Mouse (Mus musculus) midbrain, embryonic 13.5 days (tissue): ENCODE data around the gene Srm. TPM values are rescaled to one million over a fixed set of nuclear protein-coding genes. Genes with fewer than 3 reads are reported as not detected.
A peak's percentile ranks its signal among the peaks of the same experiment; 100 is the strongest.

ENCODE experiments used
- ATAC-seq: fragments of 200-750 bp; cut with Nextera tagmentation; 2 replicates; pipeline ENCODE4 v1.8.0; 2017; ENCODE audit warnings: mild to moderate bottlenecking, moderate TSS enrichment, moderate library complexity
- H3K27ac ChIP-seq: fragments of 300-500 bp; sonication (generic); 2 replicates; pipeline ENCODE4 v1.5.1; 2015; ENCODE audit warnings: inconsistent platforms, mild to moderate bottlenecking, moderate library complexity
- H3K27me3 ChIP-seq: fragments of 300-500 bp; sonication (generic); 2 replicates; pipeline ENCODE4 v1.6.1; 2015; ENCODE audit warnings: mild to moderate bottlenecking, inconsistent platforms
- H3K36me3 ChIP-seq: fragments of 300-500 bp; sonication (generic); 2 replicates; pipeline ENCODE4 v1.6.1; 2015; ENCODE audit warnings: mild to moderate bottlenecking, inconsistent platforms
- H3K4me1 ChIP-seq: fragments of 300-500 bp; sonication (generic); replicated peaks from 2 replicates; pipeline ENCODE4 v1.6.1; 2015; ENCODE audit warnings: inconsistent platforms
- H3K4me2 ChIP-seq: fragments of 300-500 bp; sonication (generic); replicated peaks from 2 replicates; pipeline ENCODE4 v1.6.1; 2015; ENCODE audit warnings: moderate library complexity, mild to moderate bottlenecking, inconsistent platforms
- H3K4me3 ChIP-seq: fragments of 300-500 bp; sonication (generic); replicated peaks from 2 replicates; pipeline ENCODE4 v1.5.1; 2015; ENCODE audit warnings: mild to moderate bottlenecking, inconsistent platforms
- H3K9ac ChIP-seq: fragments of 300-500 bp; sonication (generic); replicated peaks from 2 replicates; pipeline ENCODE4 v1.6.1; 2015; ENCODE audit warnings: mild to moderate bottlenecking, inconsistent platforms
- H3K9me3 ChIP-seq: fragments of 300-500 bp; sonication (generic); 2 replicates; pipeline ENCODE4 v1.6.1; 2016; ENCODE audit warnings: mild to moderate bottlenecking, inconsistent platforms
- WGBS: fragments of 180-500 bp; shearing (Covaris S2); methylation state at CpG from one replicate; pipeline ENCODE4 v1.1.7; 2015; 5-methylcytosine and 5-hydroxymethylcytosine counted together
- polyA plus RNA-seq: library from polyadenylated mRNA; unstranded; fragments of >200 nt; fragmentation: Nextera tagmentation; extraction: Ambion mirVana; gene quantifications from 2 replicates; pipeline ENCODE4 v1.2.1, GENCODE M21; 2015

The Srm gene
- polyA plus RNA-seq, 1 experiment from 2014 or later, result 128 TPM

GRCm38 (mm10) chr4:148603376-148604139 is 12.3 kb downstream of the Srm start:
- Histone ChIP-seq H3K4me1 (no peaks in the 10 kb centered on the region), H3K4me2 (no peak overlapping the region), H3K36me3 (peaks cover 17% of the 10 kb centered on the region), H3K27ac (no peak overlapping the region), H3K4me3 (no peak overlapping the region), H3K9me3 (no peaks in the 10 kb centered on the region), H3K9ac (no peak overlapping the region), H3K27me3 (no peaks in the 10 kb centered on the region)
- ATAC-seq, result no peak
- WGBS, result 72% methylated on average over 10 of the region's 10 CpGs

GRCm38 (mm10) chr4:148604141-148604540 is 12.8 kb downstream of the Srm start:
- H3K27me3 ChIP-seq, result no peaks in the 10 kb centered on the region
- H3K4me2 ChIP-seq, result no peak overlapping the region
- 83% methylated on average over 7 of the region's 7 CpGs for WGBS
- no peak overlapping the region for H3K27ac ChIP-seq
- peaks cover 14% of the 10 kb centered on the region; the same call in 1 of the 2 replicates for H3K36me3 ChIP-seq
- H3K9me3 ChIP-seq, result no peaks in the 10 kb centered on the region
- ATAC-seq, result no peak
- no peak overlapping the region for H3K9ac ChIP-seq
- no peaks in the 10 kb centered on the region for H3K4me1 ChIP-seq
- no peak overlapping the region for H3K4me3 ChIP-seq

- Histone ChIP-seq H3K27me3 (no peaks in the 10 kb centered on the region), H3K4me2 (no peak overlapping the region), H3K27ac (no peak overlapping the region), H3K4me3 (no peak overlapping the region), H3K4me1 (no peaks in the 10 kb centered on the region), H3K36me3 (peaks cover 14% of the 10 kb centered on the region), H3K9me3 (no peaks in the 10 kb centered on the region), H3K9ac (no peak overlapping the region)
- ATAC-seq, result peak; percentile 59; the same call in 1 of the 2 replicates
- 93% methylated on average over 3 of the region's 3 CpGs for WGBS
These were observed 13.3 kb downstream of the Srm start for GRCm38 (mm10) chr4:148604541-148605165.

GRCm38 (mm10) chr4:148607758-148608157 is 16.5 kb downstream of the Srm start:
- peaks cover 29% of the 10 kb centered on the region for H3K36me3 ChIP-seq
- ATAC-seq, result no peak
- 26% methylated on average over 5 of the region's 5 CpGs for WGBS
- H3K4me2 ChIP-seq, result no peak overlapping the region
- H3K4me3 ChIP-seq, result no peak overlapping the region
- no peak overlapping the region for H3K9ac ChIP-seq
- H3K27me3 ChIP-seq, result no peaks in the 10 kb centered on the region
- H3K4me1 ChIP-seq, result no peaks in the 10 kb centered on the region
- H3K9me3 ChIP-seq, result no peaks in the 10 kb centered on the region
- no peak overlapping the region; the same call in 1 of the 2 replicates for H3K27ac ChIP-seq

GRCm38 (mm10) chr4:148609805-148610204 is 18.5 kb downstream of the Srm start:
- Histone ChIP-seq H3K9me3 (no peaks in the 10 kb centered on the region), H3K9ac (no peak overlapping the region), H3K4me1 (peaks cover 4% of the 10 kb centered on the region; the same call in 1 of the 2 replicates), H3K27ac (no peak overlapping the region), H3K27me3 (no peaks in the 10 kb centered on the region), H3K4me3 (no peak overlapping the region), H3K4me2 (no peak overlapping the region), H3K36me3 (peaks cover 47% of the 10 kb centered on the region)
- 87% methylated on average over 5 of the region's 5 CpGs for WGBS
- ATAC-seq, result no peak

GRCm38 (mm10) chr4:148610631-148611364 is 19.5 kb downstream of the Srm start:
- Histone ChIP-seq H3K4me2 (no peak overlapping the region), H3K27ac (no peak overlapping the region), H3K27me3 (no peaks in the 10 kb centered on the region), H3K9ac (no peak overlapping the region), H3K4me1 (peaks cover 4% of the 10 kb centered on the region; the same call in 1 of the 2 replicates), H3K4me3 (no peak overlapping the region), H3K36me3 (peaks cover 57% of the 10 kb centered on the region), H3K9me3 (no peaks in the 10 kb centered on the region)
- WGBS, result 78% methylated on average over 5 of the region's 5 CpGs
- no peak for ATAC-seq

GRCm38 (mm10) chr4:148612557-148612956 is 21.3 kb downstream of the Srm start:
- Histone ChIP-seq H3K36me3 (peaks cover 67% of the 10 kb centered on the region), H3K27ac (no peak overlapping the region)
- WGBS, result 74% methylated on average over 4 of the region's 4 CpGs

GRCm38 (mm10) chr4:148613738-148614137 is 22.4 kb downstream of the Srm start:
- no peak overlapping the region for H3K4me3 ChIP-seq
- no peak overlapping the region for H3K27ac ChIP-seq
- H3K4me1 ChIP-seq, result peaks cover 4% of the 10 kb centered on the region; the same call in 1 of the 2 replicates
- no peaks in the 10 kb centered on the region for H3K9me3 ChIP-seq
- 0 out of 2 replicates have a peak, but pooled peaks have one; percentile 34 for ATAC-seq
- no peaks in the 10 kb centered on the region for H3K27me3 ChIP-seq
- peaks cover 73% of the 10 kb centered on the region for H3K36me3 ChIP-seq
- no peak overlapping the region for H3K9ac ChIP-seq
- no peak overlapping the region for H3K4me2 ChIP-seq
- WGBS, result 69% methylated on average over 9 of the region's 9 CpGs

More at GRCm38 (mm10) chr4:148612557-148612956, 21.3 kb downstream of the Srm start:
- Histone ChIP-seq H3K9ac (no peak overlapping the region), H3K9me3 (no peaks in the 10 kb centered on the region), H3K4me1 (peaks cover 4% of the 10 kb centered on the region; the same call in 1 of the 2 replicates), H3K27me3 (no peaks in the 10 kb centered on the region), H3K4me3 (no peak overlapping the region), H3K4me2 (no peak overlapping the region)
- no peak for ATAC-seq

- peaks cover 18% of the 10 kb centered on the region for H3K4me1 ChIP-seq
- no peak overlapping the region for H3K9ac ChIP-seq
- H3K9me3 ChIP-seq, result no peaks in the 10 kb centered on the region
- ATAC-seq, result no peak
- 90% methylated on average over 1 of the region's 1 CpGs for WGBS
- H3K4me2 ChIP-seq, result no peak overlapping the region
- no peak overlapping the region for H3K27ac ChIP-seq
- peaks cover 91% of the 10 kb centered on the region for H3K36me3 ChIP-seq
- no peaks in the 10 kb centered on the region for H3K27me3 ChIP-seq
- no peak overlapping the region for H3K4me3 ChIP-seq
These were observed 28.5 kb downstream of the Srm start for GRCm38 (mm10) chr4:148619805-148620204.

GRCm38 (mm10) chr4:148620718-148621117 is 29.4 kb downstream of the Srm start:
- Histone ChIP-seq H3K27me3 (no peaks in the 10 kb centered on the region), H3K9ac (no peak overlapping the region), H3K27ac (no peak overlapping the region), H3K4me2 (no peak overlapping the region), H3K4me3 (no peak overlapping the region), H3K4me1 (peaks cover 27% of the 10 kb centered on the region), H3K9me3 (no peaks in the 10 kb centered on the region), H3K36me3 (peaks cover 86% of the 10 kb centered on the region)
- 94% methylated on average over 1 of the region's 1 CpGs for WGBS
- ATAC-seq, result no peak

GRCm38 (mm10) chr4:148622485-148622884 is 31.2 kb downstream of the Srm start:
- Histone ChIP-seq H3K27me3 (no peaks in the 10 kb centered on the region), H3K9ac (no peak overlapping the region), H3K4me3 (no peak overlapping the region), H3K4me1 (peaks cover 32% of the 10 kb centered on the region), H3K27ac (no peak overlapping the region), H3K36me3 (peaks cover 69% of the 10 kb centered on the region), H3K4me2 (no peak overlapping the region), H3K9me3 (no peaks in the 10 kb centered on the region)
- ATAC-seq, result no peak
- WGBS, result 95% methylated on average over 4 of the region's 4 CpGs

- ATAC-seq, result no peak
- Histone ChIP-seq H3K27ac (no peak overlapping the region), H3K36me3 (peaks cover 63% of the 10 kb centered on the region), H3K27me3 (no peaks in the 10 kb centered on the region), H3K4me2 (no peak overlapping the region), H3K9me3 (no peaks in the 10 kb centered on the region), H3K9ac (no peak overlapping the region), H3K4me3 (no peak overlapping the region), H3K4me1 (peaks cover 32% of the 10 kb centered on the region)
- 87% methylated on average over 4 of the region's 4 CpGs for WGBS
These were observed 32.3 kb downstream of the Srm start for GRCm38 (mm10) chr4:148623609-148624008.
